Mouse (Mus musculus) olfactory bulb, adult 2 months (tissue): ENCODE measurements around the gene Lclat1.

Experiments used
- CTCF ChIP-seq: fragments of 200-500 bp; IDR thresholded peaks from 2 replicates; pipeline ENCODE4 v1.5.1; 2012; ENCODE audit warnings: low read depth, mild to moderate bottlenecking, low read length, moderate library complexity; ENCODE audit not compliant: insufficient read depth
- POLR2A ChIP-seq: fragments of 200-500 bp; IDR thresholded peaks from 2 replicates; pipeline ENCODE4 v1.6.1; 2012; ENCODE audit warnings: mild to moderate bottlenecking, low read depth, low read length, moderate library complexity; ENCODE audit not compliant: insufficient read depth

GRCm38 (mm10) chr17:73087045-73087910 is 20.5 kb upstream of the Lclat1 start:
- TF ChIP-seq POLR2A (no peak), CTCF (no peak)
